Mouse (Mus musculus) thymus, adult 2 months (tissue): ENCODE results near the gene AI467606.

Experiments
- CTCF ChIP-seq: fragments of 200-500 bp; IDR thresholded peaks from 2 replicates; pipeline ENCODE4 v1.5.1; 2012; ENCODE audit warnings: mild to moderate bottlenecking, control low read depth, low read length, moderate library complexity, borderline replicate concordance; ENCODE audit not compliant: control insufficient read depth, poor library complexity, insufficient read depth; ENCODE audit errors: extremely low read depth
- POLR2A ChIP-seq: fragments of 200-500 bp; IDR thresholded peaks from 2 replicates; pipeline ENCODE4 v1.6.1; 2012; ENCODE audit warnings: mild to moderate bottlenecking, low read length, control low read depth, moderate library complexity; ENCODE audit not compliant: control insufficient read depth, poor library complexity, insufficient read depth; ENCODE audit errors: extremely low read depth

- TF ChIP-seq CTCF (no peak), POLR2A (no peak)
Measured at GRCm38 (mm10) chr7:127096456-127096855, 5.3 kb downstream of the AI467606 start.
